Mouse (Mus musculus): ENCODE measurements around the gene Clec2g. TPM values are rescaled to one million over a fixed set of nuclear protein-coding genes. Genes with fewer than 3 reads are reported as not detected.
"Not testable (repeated sequence)": the region's sequence is repeated elsewhere in the genome, so short reads cannot be mapped to it uniquely, and the experiment has no call there.

The Clec2g gene
- polyA plus RNA-seq, 1 experiment from 2014 or later, result not detected

DNA sequence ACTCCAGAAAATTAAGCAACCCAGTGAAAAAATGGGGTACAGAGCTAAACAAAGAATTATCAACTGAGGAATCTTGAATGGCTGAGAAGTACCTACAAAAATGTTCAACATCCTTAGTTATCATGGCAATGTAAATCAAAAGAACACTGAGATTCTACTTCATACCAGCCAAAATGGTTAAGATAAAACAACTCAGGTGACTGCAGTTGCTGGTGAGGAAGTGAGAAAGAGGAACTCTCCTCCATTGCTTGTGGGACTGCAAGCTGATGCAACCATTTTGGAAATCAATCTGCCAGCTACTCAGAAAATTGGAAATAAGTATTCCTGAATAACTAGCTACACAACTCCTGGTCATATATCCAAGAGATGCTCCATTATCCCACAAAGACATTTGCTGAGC, 34.3 kb downstream of the Clec2g start:
- Histone ChIP-seq H3K27me3 (ENCODE audit: control insufficient read depth, insufficient read depth, low read length) (no peaks in the 10 kb centered on the region), H3K4me1 (ENCODE audit: control insufficient read depth, insufficient read depth, low read length) (no peaks in the 10 kb centered on the region)

GRCm38 (mm10) chr6:128969741-128970140, 35.6 kb downstream of the Clec2g start:
- Histone ChIP-seq H3K27ac (ENCODE audit: low read depth, low read length) (no peak overlapping the region), H3K4me3 (ENCODE audit: low read depth, low read length) (no peak overlapping the region), H3K36me3 (ENCODE audit: control insufficient read depth, insufficient read depth, low read length) (no peaks in the 10 kb centered on the region), H3K4me1 (ENCODE audit: control insufficient read depth, insufficient read depth, low read length) (no peaks in the 10 kb centered on the region), H3K4me2 (no peak overlapping the region), H3K9ac (ENCODE audit: low read depth, low read length) (no peak overlapping the region), H3K9me3 (replicated peaks; ENCODE audit: control insufficient read depth, low read length) (no peaks in the 10 kb centered on the region), H3K27me3 (ENCODE audit: control insufficient read depth, insufficient read depth, low read length) (no peaks in the 10 kb centered on the region)
- 88% methylated on average over 1 of the region's 1 CpGs for WGBS (ENCODE audit: insufficient replicate concordance)
- ATAC-seq (replicated peaks; ENCODE audit: insufficient number of reproducible peaks, low FRiP score, low TSS enrichment), result no peak

More for the DNA sequence above, 34.3 kb downstream of the Clec2g start:
- ATAC-seq (replicated peaks; ENCODE audit: insufficient number of reproducible peaks, low FRiP score, low TSS enrichment), result no peak
- H3K9me3 ChIP-seq (replicated peaks; ENCODE audit: control insufficient read depth, low read length), result no peaks in the 10 kb centered on the region
- no peak overlapping the region for H3K4me2 ChIP-seq
- no peak overlapping the region for H3K27ac ChIP-seq (ENCODE audit: low read depth, low read length)
- no peaks in the 10 kb centered on the region for H3K36me3 ChIP-seq (ENCODE audit: control insufficient read depth, insufficient read depth, low read length)
- H3K9ac ChIP-seq (ENCODE audit: low read depth, low read length), result no peak overlapping the region
- no peak overlapping the region for H3K4me3 ChIP-seq (ENCODE audit: low read depth, low read length)

DNA sequence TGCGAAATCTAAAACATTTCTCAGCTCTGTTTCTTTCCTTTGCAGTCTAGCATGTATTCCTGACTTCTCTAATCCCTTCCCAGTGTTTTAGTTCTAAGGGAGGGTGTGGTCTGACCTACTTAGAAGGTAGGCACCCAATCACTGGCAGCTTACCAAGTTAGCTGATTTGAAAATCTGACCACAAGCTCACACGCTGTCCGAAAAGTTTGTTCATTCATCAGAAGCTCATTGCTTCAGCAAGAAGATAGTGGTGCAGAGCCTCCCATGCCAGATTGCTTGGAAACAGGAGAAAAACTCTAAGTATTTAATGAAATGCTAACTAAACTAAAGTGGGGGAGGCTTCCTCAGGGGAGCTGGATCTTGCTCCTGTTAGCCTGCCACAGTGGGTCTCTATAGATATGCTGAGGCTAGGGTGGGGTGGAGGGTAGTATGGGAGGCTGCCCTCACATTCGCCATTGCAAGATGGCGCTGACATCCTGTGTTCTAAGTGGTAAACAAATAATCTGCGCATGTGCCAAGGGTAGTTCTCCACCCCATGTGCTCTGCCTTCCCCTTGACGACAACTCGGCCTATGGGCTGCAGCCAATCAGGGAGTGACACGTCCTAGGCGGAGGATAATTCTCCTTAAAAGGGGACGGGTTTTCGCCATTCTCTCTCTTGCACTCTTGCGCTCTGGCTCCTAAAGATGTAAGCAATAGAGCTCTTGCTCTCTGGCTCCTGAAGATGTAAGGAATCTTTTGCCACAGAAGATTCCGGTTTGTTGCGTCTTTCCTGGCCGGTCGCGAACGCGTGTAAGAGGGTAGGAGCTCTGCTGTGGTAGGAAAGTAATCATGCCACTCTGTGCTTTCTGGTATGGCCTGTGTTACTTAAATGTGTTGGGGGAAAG, 36.6 kb downstream of the Clec2g start:
- not testable (repeated sequence) for H3K9me3 ChIP-seq (replicated peaks; ENCODE audit: control insufficient read depth, low read length); H3K9ac ChIP-seq (ENCODE audit: low read depth, low read length); H3K4me1 ChIP-seq (ENCODE audit: control insufficient read depth, insufficient read depth, low read length); H3K4me2 ChIP-seq; H3K27me3 ChIP-seq (ENCODE audit: control insufficient read depth, insufficient read depth, low read length); H3K4me3 ChIP-seq (ENCODE audit: low read depth, low read length); H3K36me3 ChIP-seq (ENCODE audit: control insufficient read depth, insufficient read depth, low read length); ATAC-seq (replicated peaks; ENCODE audit: insufficient number of reproducible peaks, low FRiP score, low TSS enrichment); H3K27ac ChIP-seq (ENCODE audit: low read depth, low read length)
- 94% methylated on average over 20 of the region's 20 CpGs for WGBS (ENCODE audit: insufficient replicate concordance)

- H3K27me3 ChIP-seq (ENCODE audit: control insufficient read depth, insufficient read depth, low read length), result no peaks in the 10 kb centered on the region
- no peak overlapping the region for H3K4me2 ChIP-seq
- no peak overlapping the region for H3K4me3 ChIP-seq (ENCODE audit: low read depth, low read length)
- H3K4me1 ChIP-seq (ENCODE audit: control insufficient read depth, insufficient read depth, low read length), result no peaks in the 10 kb centered on the region
- H3K9me3 ChIP-seq (replicated peaks; ENCODE audit: control insufficient read depth, low read length), result no peaks in the 10 kb centered on the region
- H3K9ac ChIP-seq (ENCODE audit: low read depth, low read length), result no peak overlapping the region
- H3K36me3 ChIP-seq (ENCODE audit: control insufficient read depth, insufficient read depth, low read length), result no peaks in the 10 kb centered on the region
- WGBS (ENCODE audit: insufficient replicate concordance), result 82% methylated on average over 1 of the region's 1 CpGs
- no peak for ATAC-seq (replicated peaks; ENCODE audit: insufficient number of reproducible peaks, low FRiP score, low TSS enrichment)
- H3K27ac ChIP-seq (ENCODE audit: low read depth, low read length), result no peak overlapping the region
Observed at GRCm38 (mm10) chr6:128971394-128972039, 37.3 kb downstream of the Clec2g start.

DNA sequence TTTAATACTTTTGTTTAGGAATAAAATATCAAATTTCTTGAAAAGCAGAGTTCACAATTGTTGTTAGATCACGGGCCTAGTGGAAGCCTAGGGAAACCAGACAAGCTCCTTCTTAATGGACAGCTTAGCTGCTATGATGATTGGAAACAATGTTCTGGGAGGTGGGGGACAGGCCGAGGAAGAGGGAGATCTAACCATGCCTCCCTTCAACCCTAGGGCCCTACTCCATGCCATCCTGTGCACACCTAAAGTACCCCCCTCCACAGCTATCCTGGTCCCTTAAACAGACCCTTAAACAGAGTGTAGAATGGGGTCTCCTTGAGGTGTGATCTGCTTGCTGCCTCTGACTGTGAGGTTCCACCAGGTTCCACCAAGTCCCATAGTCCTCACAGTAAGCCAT, 38.0 kb downstream of the Clec2g start:
- no peak overlapping the region for H3K4me3 ChIP-seq (ENCODE audit: low read depth, low read length)
- 80% methylated on average over 2 of the region's 2 CpGs for WGBS (ENCODE audit: insufficient replicate concordance)
- no peak for ATAC-seq (replicated peaks; ENCODE audit: insufficient number of reproducible peaks, low FRiP score, low TSS enrichment)
- no peak overlapping the region for H3K27ac ChIP-seq (ENCODE audit: low read depth, low read length)
- H3K9ac ChIP-seq (ENCODE audit: low read depth, low read length), result no peak overlapping the region
- no peaks in the 10 kb centered on the region for H3K4me1 ChIP-seq (ENCODE audit: control insufficient read depth, insufficient read depth, low read length)
- H3K4me2 ChIP-seq, result no peak overlapping the region
- no peaks in the 10 kb centered on the region for H3K9me3 ChIP-seq (replicated peaks; ENCODE audit: control insufficient read depth, low read length)
- no peaks in the 10 kb centered on the region for H3K27me3 ChIP-seq (ENCODE audit: control insufficient read depth, insufficient read depth, low read length)
- no peaks in the 10 kb centered on the region for H3K36me3 ChIP-seq (ENCODE audit: control insufficient read depth, insufficient read depth, low read length)

- Histone ChIP-seq H3K36me3 (ENCODE audit: control insufficient read depth, insufficient read depth, low read length) (no peaks in the 10 kb centered on the region), H3K27ac (ENCODE audit: low read depth, low read length) (no peak overlapping the region), H3K9me3 (replicated peaks; ENCODE audit: control insufficient read depth, low read length) (no peaks in the 10 kb centered on the region), H3K27me3 (ENCODE audit: control insufficient read depth, insufficient read depth, low read length) (no peaks in the 10 kb centered on the region), H3K4me2 (no peak overlapping the region), H3K4me1 (ENCODE audit: control insufficient read depth, insufficient read depth, low read length) (no peaks in the 10 kb centered on the region), H3K4me3 (ENCODE audit: low read depth, low read length) (no peak overlapping the region), H3K9ac (ENCODE audit: low read depth, low read length) (no peak overlapping the region)
- WGBS (ENCODE audit: insufficient replicate concordance), result 81% methylated on average over 5 of the region's 5 CpGs
- no peak for ATAC-seq (replicated peaks; ENCODE audit: insufficient number of reproducible peaks, low FRiP score, low TSS enrichment)
Observed at GRCm38 (mm10) chr6:128972687-128973438, 38.7 kb downstream of the Clec2g start.

GRCm38 (mm10) chr6:128973439-128973697, 39.2 kb downstream of the Clec2g start:
- Histone ChIP-seq H3K4me2 (no peak overlapping the region), H3K27me3 (ENCODE audit: control insufficient read depth, insufficient read depth, low read length) (no peaks in the 10 kb centered on the region), H3K9ac (ENCODE audit: low read depth, low read length) (no peak overlapping the region), H3K9me3 (replicated peaks; ENCODE audit: control insufficient read depth, low read length) (no peaks in the 10 kb centered on the region), H3K27ac (ENCODE audit: low read depth, low read length) (no peak overlapping the region), H3K4me3 (ENCODE audit: low read depth, low read length) (no peak overlapping the region), H3K4me1 (ENCODE audit: control insufficient read depth, insufficient read depth, low read length) (no peaks in the 10 kb centered on the region), H3K36me3 (ENCODE audit: control insufficient read depth, insufficient read depth, low read length) (no peaks in the 10 kb centered on the region)
- no peak for ATAC-seq (replicated peaks; ENCODE audit: insufficient number of reproducible peaks, low FRiP score, low TSS enrichment)
- 87% methylated on average over 3 of the region's 3 CpGs for WGBS (ENCODE audit: insufficient replicate concordance)

GRCm38 (mm10) chr6:128974850-128975249, 40.7 kb downstream of the Clec2g start:
- not testable (repeated sequence) for H3K36me3 ChIP-seq (ENCODE audit: control insufficient read depth, insufficient read depth, low read length); H3K9ac ChIP-seq (ENCODE audit: low read depth, low read length); H3K27ac ChIP-seq (ENCODE audit: low read depth, low read length); H3K27me3 ChIP-seq (ENCODE audit: control insufficient read depth, insufficient read depth, low read length); H3K9me3 ChIP-seq (replicated peaks; ENCODE audit: control insufficient read depth, low read length); H3K4me3 ChIP-seq (ENCODE audit: low read depth, low read length); H3K4me2 ChIP-seq; ATAC-seq (replicated peaks; ENCODE audit: insufficient number of reproducible peaks, low FRiP score, low TSS enrichment); H3K4me1 ChIP-seq (ENCODE audit: control insufficient read depth, insufficient read depth, low read length)
